Mouse (Mus musculus): Measurements from ENCODE around the gene Hnrnpu.

Gene Hnrnpu

DNA sequence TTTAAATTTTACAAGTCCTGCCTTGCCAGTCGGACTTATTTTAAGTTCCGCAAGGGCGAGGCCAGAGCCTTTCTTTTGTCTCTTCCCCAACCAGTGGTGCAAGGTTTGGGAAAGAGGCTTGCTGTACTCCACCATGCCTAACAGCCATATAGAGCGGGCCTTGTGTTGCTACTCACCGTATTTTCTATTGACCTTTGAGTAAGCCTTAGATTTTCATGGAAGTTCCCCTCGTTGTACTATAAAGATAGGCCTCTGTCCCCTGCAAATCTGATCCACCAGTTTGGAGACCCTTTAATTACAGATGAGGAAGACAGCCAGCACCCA, 683 bp upstream of the Hnrnpu start:
- DNase-seq = peak; percentile 30 to 49

DNA sequence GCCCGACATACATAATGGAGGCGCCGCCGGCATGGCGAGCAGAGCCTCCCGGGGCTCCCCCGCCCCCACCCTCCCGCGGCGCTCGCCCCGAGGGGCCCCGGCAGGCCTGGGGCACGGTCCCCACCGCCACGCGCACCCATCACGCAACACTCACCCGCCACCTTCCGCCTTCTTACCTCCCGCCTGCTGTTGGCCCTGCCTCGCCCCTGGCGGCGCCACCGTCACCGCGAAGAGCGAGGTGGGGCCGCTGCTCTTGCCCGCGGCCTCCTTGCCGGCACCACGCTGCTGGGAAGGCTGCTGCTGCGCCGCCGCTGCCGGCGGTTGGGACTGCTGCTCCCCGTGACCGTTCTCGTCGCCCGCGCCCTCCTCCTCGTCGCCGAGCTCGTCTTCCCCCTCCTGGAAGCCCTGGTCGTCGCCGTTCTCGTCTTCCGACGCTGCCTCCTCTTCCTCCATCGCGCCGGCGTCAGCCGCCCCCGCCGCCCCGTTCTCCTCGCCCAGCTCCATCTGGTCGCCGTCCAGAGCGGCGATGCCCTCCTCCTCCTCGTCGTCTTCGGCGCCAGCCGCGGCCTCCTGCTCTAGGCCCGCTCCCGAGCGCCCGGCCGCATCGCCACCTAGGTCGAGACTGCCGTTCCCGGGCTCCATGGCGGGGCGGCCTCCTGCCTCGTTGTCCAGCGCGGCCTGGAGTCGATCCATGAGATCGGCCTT, 668 bp downstream of the Hnrnpu start:
- peak in 1 of 2 experiments; percentile 65 for DNase-seq

DNA sequence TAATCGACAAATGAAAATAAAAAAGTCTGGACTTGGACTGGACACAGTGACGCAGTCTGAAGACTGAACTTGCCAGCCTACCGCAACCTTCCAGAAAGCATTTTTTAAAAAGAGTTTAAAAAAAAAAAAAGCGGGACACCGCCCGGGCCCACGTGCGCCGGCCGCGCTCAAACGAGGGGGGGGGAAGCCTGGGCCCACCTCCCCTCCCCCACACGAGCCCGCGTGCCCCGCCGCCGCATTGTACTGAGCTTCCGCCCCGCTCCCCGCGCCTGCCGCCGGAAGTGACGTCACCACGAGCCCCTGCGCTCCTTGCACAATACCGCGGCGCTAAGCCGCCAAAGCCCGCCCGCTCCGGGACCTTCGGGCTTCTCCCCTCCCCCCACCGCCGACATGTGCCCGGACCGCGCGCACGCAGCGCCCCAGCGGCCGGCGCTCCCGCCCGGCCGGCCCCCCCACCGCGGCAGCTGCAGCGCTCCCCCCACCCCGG, 1.3 kb downstream of the Hnrnpu start:
- DNase-seq = peak; percentile 96 to 97

DNA sequence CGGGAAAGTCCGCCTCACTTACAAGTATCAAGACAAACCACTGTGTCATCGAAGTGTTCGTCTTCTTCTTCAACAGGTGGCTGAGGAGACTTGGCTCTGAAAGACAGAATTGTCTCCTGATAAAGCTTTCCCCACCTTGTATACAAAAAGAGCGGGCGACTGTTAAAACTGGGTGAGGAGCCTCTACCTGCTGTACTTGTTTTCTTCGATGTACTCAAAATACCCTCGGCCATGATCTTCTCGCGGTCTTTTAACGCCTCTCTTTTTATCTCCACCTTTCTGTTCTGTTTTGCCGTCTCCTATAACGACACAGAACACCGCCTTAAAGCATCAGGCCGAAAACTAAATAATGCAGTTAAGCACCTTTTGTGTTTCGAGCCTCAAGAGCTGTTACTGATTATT, 1.7 kb downstream of the Hnrnpu start:
- peak in 1 of 2 experiments; percentile 11 for DNase-seq

DNA sequence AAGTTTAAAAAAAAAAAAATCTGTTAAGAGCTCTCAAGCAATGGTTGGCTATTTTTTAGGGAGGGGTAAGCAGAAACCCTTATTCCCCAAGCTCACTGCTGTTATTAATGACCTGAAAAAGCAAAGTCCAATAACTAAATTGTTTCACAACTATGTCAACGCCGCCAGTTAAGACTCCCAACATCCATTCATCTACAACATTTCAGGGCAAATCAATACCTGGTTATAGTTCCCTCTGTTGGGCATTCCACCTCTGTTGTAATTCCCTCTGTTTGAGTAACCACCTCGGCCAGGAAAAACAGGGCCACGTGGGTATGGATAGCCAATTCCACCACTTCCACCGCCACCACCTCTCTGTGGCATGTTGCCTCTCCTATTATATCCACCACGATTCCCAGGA, 7.7 kb downstream of the Hnrnpu start:
- no peak for DNase-seq

GRCm38 (mm10) chr1:178329017-178329416, 8.6 kb downstream of the Hnrnpu start:
- no peak for DNase-seq

GRCm38 (mm10) chr1:178326950-178327349, 10.6 kb downstream of the Hnrnpu start:
- no peak for DNase-seq

DNA sequence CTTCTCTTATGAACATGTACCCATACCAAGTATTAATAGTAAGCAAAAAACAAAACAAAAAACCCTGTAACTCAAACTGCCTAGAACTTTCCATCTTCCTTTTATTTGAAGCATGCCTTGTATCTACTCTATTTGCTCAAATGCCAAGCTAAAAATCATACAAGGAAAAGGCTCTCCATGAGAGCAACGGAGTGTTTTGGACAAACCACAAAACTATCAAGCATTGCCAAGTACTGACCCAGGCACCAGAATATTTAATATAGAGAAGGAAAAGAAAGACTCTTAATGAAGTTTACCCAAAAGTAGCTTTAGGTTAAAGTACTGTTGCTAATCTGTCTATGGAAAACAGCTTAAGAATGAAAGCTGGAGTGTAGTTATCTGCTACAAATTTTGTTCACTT, 11.2 kb downstream of the Hnrnpu start:
- no peak for DNase-seq

DNA sequence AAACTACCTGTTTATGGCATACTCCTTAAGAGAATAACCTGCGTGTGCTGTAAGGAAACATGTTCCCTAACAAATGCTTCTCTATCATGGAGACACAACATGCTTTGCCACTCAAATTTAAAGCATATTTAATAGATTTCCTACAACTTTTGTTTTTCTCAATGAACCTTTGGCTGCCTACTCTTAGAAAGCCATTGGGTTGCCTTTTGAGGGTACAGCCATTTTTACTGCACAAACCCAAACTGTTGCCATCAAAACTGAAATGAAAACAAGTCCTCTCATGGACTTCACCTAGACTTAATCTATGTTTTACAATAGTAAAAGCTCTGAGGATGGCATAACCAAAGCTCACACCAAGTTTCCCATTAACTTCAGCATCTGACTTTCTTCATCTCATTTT, 13.0 kb downstream of the Hnrnpu start:
- DNase-seq = no peak

DNA sequence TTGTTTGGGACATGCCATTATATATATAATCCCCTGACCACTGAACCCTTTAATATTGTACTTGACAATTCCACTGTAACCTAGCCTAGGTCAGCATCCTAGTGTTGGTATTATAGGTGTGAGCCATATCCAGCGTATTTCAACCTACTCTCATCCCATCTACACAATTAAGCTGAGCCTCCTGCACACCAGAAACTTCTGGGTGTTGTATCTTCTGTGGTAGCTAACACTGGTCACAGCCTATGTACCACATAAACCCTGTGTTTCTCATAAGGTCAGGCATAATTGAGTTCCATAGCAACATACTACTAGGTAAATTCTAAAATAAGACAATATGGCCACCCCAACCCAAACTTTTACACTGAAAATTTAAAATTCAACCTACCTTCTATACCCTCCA, 14.4 kb downstream of the Hnrnpu start:
- DNase-seq = no peak

DNA sequence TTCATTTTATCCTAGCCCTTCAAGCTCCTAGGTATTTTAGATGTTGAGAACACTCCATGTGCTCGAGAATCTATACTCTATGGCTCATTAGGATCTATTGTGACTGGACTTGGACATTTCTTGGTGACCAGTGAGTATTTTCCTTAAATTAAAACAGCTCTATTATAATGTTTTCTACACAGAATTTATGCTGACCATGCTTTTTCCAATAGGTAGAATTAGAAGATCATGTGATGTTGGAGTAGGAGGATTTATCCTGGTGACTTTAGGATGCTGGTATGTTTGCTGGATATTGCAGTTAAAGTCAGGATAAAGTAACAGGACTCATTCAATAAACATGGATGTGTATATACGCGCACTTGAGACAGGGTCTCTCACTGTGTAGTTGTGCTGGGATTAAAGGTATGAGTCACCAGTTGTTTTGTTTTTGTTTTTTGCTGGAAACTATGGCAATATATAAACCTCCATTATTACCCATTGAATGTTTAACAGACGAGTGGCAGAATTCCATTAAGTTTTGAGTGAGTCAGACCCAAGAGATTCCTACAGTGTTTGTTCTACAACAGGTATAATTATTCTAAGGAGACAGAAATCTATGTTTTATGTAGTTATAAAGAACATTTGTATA, 15.8 kb downstream of the Hnrnpu start:
- no peak for DNase-seq

DNA sequence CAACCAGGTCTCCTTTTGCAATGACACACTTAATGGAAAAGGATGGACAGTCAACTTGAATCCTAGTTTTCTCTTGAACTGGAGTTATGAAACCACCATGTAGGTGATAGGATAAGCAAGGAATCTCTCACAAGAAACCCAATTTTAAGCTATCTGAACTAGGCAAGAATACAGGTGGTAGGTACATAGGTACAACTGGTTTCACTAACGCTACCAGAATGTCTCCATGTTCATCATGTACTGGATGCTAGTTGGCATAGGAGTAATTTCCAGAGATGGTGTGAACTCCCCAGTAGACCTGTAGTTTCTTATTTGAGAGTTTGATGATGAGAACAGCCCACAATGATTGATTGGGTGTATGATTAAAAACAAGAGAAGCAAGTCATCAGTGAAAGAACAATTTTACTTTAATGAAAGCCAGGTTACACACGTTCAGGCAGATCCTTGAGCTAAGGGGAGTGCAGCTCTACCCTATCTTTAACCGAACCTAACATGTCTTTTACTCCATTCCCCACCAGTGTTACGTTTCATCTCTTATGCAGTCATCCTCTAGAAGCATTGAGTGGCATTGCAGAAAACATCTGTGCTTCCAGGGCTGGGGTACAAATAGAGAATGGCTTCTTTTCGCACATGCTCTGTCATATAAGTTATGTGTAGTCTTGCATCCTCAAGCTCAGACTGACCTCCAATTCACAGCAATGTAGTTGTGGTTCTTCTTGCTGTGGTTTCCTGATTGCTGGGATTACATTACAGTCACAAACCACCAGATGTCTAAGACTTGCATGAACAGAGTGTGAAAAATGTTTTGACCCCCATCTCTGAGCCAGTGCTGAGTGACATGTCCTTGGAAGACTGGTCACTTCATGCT, 16.6 kb downstream of the Hnrnpu start:
- no peak for DNase-seq

GRCm38 (mm10) chr1:178320038-178320722, 17.4 kb downstream of the Hnrnpu start:
- DNase-seq = no peak

GRCm38 (mm10) chr1:178319295-178320037, 18.1 kb downstream of the Hnrnpu start:
- no peak for DNase-seq

- peak; percentile 97 for DNase-seq
Measured at GRCm38 (mm10) chr1:178318389-178319184, 19.0 kb downstream of the Hnrnpu start, which contains the start of gene Cox20. Cox20 (plus strand) TSS chr1:178319130.

GRCm38 (mm10) chr1:178318002-178318388, 19.6 kb downstream of the Hnrnpu start:
- DNase-seq = peak in 1 of 2 experiments; percentile 93

GRCm38 (mm10) chr1:178317275-178318001, 20.2 kb downstream of the Hnrnpu start:
- DNase-seq = no peak

DNA sequence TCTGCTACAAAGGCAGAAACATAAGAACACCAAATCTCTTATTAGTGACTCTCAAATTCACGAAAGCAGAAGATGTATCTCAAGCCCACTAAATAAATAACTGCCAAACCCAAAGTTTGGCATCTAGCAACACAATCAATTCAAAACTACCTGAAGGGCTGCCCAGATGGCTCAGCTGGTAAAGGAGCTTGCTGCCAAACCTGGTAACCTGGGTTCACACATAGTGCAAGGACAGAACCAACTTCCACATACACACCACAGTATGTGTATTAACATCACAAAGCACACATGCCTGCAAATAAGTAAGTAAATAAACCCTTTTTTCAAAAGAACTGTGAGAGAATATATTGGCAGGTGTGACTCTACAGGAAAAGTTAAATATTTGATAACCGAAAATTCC, 23.4 kb downstream of the Hnrnpu start:
- no peak for DNase-seq

DNA sequence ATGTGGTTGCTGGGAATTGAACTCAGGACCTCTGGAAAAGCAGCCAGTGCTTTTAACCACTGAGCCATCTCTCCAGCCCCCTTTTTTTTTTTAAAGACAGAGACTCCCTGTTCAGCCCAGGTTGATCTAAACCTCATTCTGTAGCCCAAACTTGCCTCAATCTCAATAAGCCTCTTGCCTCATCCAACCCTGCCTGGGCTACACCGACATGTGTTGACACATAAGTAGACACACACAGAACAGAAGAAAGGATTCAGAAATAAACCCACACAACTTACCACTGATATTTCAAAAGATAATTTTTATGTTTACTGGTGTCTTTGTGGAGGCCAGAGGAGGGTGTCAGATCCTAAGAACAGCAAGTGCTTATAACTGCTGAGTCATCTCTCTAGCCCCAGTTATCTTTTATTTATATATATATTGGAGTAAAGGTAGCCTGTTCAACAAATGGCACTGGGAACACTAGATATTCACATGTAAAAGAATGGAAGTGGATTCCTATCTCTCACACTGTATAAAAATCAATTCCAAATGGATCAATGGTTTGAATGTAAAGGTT, 24.5 kb downstream of the Hnrnpu start:
- DNase-seq = no peak

- DNase-seq = no peak
Measured at GRCm38 (mm10) chr1:178310128-178310527, 27.5 kb downstream of the Hnrnpu start.
